17 mouse cellular contexts compared by ENCODE assay signal in the genomic region with DNA sequence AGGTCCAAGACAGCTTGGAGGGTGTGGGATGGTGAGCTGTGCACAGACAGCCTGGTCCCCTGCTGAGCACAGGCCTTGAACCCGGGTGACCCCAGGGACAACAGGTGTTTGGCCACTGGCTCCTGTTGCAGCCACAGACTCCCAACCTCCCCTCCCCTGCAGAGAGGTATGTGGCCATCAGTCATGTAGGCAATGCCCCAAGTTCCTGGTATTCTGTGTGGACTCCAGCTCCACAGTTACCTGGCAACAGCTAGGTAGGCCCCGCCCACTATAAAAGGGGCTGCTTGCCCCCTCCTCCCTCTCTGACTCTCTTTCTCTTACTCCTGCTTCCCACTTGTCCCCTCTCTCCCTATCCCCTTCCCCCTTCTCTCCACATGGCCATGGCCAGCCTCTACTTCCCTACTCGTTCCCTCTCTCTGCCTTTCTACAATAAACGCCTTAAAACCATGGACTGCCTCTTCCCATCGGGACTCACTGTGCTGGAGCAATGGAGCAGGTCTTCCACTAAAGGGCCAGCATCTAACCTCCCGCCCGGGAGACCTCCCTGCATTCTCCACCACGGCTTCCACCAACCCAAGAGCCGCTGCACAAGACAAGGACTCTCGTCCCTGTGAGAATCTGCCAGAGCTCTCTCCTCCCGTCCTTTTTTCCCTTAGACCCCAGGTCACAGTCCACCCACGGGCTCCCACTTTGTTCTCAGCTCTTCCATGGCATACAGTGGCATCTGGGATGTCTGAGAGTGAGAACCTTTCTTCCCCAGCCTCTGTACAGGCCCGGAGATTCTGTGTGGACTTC.
"Had no signal": no experiment of that assay in that cellular context is flagged by ENCODE, and none has a peak within 500 bp of the region (broad histone marks: within the 10 kb centered on the region; RNA-seq: fewer than 3 reads in every experiment).

No protein-coding gene starts in this region.

- H3K4me3 ChIP-seq: intestine, embryonic 15.5 days; layer of hippocampus, adult 2 months; limb, embryonic 10.5 days; liver, embryonic 15.5 days; midbrain, embryonic 10.5 days; neural tube, embryonic 12.5 days; stomach, embryonic 15.5 days had no signal

- H3K27me3 ChIP-seq: intestine, embryonic 15.5 days; liver, embryonic 15.5 days; neural tube, embryonic 12.5 days; stomach, embryonic 15.5 days had no signal

- H3K36me3 ChIP-seq: limb, embryonic 10.5 days; liver, embryonic 15.5 days; neural tube, embryonic 12.5 days; stomach, embryonic 15.5 days had no signal

- H3K4me1 ChIP-seq: intestine, embryonic 15.5 days; stomach, embryonic 15.5 days had no signal

- H3K9ac ChIP-seq: intestine, embryonic 15.5 days; liver, embryonic 15.5 days; lung, embryonic 14.5 days; neural tube, embryonic 12.5 days; stomach, embryonic 15.5 days had no signal

- H3K27ac ChIP-seq: intestine, embryonic 15.5 days; kidney, postnatal 0 days; layer of hippocampus, adult 2 months; limb, embryonic 10.5 days; liver, embryonic 15.5 days; midbrain, embryonic 10.5 days; neural tube, embryonic 12.5 days; stomach, embryonic 15.5 days had no signal

- DNase-seq: kidney, postnatal 4 days; lung, embryonic 14.5 days; lung, postnatal 10 days; lung, postnatal 4 days; midbrain, embryonic 14.5 days; retina, postnatal 1 day; right cerebral cortex, postnatal 4 days; thymus, adult 18-20 months; thymus, postnatal 14 days had no signal

- H3K9me3 ChIP-seq: intestine, embryonic 15.5 days; limb, embryonic 10.5 days; liver, embryonic 15.5 days; midbrain, embryonic 10.5 days; neural tube, embryonic 12.5 days; stomach, embryonic 15.5 days had no signal
